Mouse (Mus musculus) megakaryocyte, embryonic 14.5 days (primary cell): Measurements from ENCODE around the gene Kif4.

Experiments
- FLI1 ChIP-seq: IDR thresholded peaks from 2 replicates; pipeline ENCODE4 v1.6.1; 2012; ENCODE audit warnings: low read length, inconsistent platforms, mixed read lengths
- GATA1 ChIP-seq: IDR thresholded peaks from 3 replicates; pipeline ENCODE4 v1.6.1; 2012; ENCODE audit warnings: mixed read lengths, low read length, inconsistent platforms, borderline replicate concordance

DNA sequence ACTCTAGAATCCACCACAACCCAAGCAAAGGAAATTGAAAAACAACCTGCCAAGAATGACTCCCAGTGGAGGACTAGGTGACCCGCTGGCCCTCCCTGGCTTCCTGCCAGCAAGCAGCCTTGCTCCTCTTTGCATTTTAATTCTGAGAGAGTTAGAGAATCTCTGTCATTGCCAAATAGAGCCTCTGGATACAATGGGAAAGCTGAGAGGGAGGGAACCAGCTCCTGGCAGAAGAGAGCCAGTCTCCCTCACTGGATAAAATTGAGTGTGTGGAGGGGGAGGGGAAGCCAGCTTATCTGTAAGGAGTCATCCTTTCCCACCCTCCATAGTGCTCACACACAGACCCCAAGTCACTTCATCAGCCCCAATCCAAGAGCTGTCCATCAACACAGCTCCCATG lies 103.4 kb downstream of the Kif4 start:
- TF ChIP-seq GATA1: no peak
- TF ChIP-seq FLI1: no peak
